ENCODE assay signal across 11 mouse cellular contexts in genomic region chr15:24877711-24878598, GRCm38 (mm10).
A peak's percentile ranks its signal among the peaks of the same experiment; 100 is the strongest.
DNase-seq lines count a peak whose midpoint lies in the region; ATAC-seq and TF ChIP-seq lines count a peak whose summit lies in the region.
"Had no signal": no experiment of that assay in that cellular context is flagged by ENCODE, and none has a peak within 500 bp of the region (broad histone marks: within the 10 kb centered on the region; RNA-seq: fewer than 3 reads in every experiment).

No protein-coding gene starts in this region.

- 46% methylated on average over 6 of the region's 6 CpGs for WGBS in forebrain, embryonic 13.5 days
- WGBS in forebrain, embryonic 11.5 days, result 64% methylated on average over 6 of the region's 6 CpGs
- 36% methylated on average over 6 of the region's 6 CpGs for WGBS in hindbrain, embryonic 14.5 days
- 41% methylated on average over 6 of the region's 6 CpGs for WGBS in neural tube, embryonic 13.5 days
- 67% methylated on average over 6 of the region's 6 CpGs for WGBS in liver, postnatal 0 days (ENCODE audit: insufficient replicate concordance)

- peak overlapping the region; percentile 71 for H3K27ac ChIP-seq in forebrain, embryonic 13.5 days
- no peak overlapping the region for H3K27ac ChIP-seq in forebrain, embryonic 11.5 days (ENCODE audit: low read depth, low read length)
- H3K27ac ChIP-seq in hindbrain, embryonic 14.5 days, result peak overlapping the region; percentile 90
- H3K27ac ChIP-seq in neural tube, embryonic 13.5 days (replicated peaks), result peak overlapping the region; percentile 77
- H3K27ac ChIP-seq in liver, postnatal 0 days (ENCODE audit: low read depth), result no peak overlapping the region
- H3K27ac ChIP-seq: limb, embryonic 15.5 days; lung, embryonic 15.5 days had no signal

- no peak for DNase-seq in forebrain, embryonic 11.5 days (ENCODE audit: low spot score)
- DNase-seq in brain, embryonic 18.5 days (ENCODE audit: low read depth, low spot score), result peak; percentile 46
- DNase-seq in hindbrain, embryonic 14.5 days (ENCODE audit: low spot score), result peak; percentile 56
- no peak for DNase-seq in liver, postnatal 0 days
- DNase-seq in cerebellum, postnatal 25 days, result no peak
- DNase-seq: kidney, adult 11 months had no signal

- no peak overlapping the region for H3K9ac ChIP-seq in forebrain, embryonic 13.5 days
- no peak overlapping the region for H3K9ac ChIP-seq in forebrain, embryonic 11.5 days (ENCODE audit: low read length)
- peak overlapping the region; percentile 20; the same call in 1 of the 2 replicates for H3K9ac ChIP-seq in hindbrain, embryonic 14.5 days
- H3K9ac ChIP-seq in neural tube, embryonic 13.5 days, result no peak overlapping the region
- no peak overlapping the region for H3K9ac ChIP-seq in liver, postnatal 0 days (replicated peaks)
- H3K9ac ChIP-seq: limb, embryonic 15.5 days; lung, embryonic 15.5 days had no signal

- H3K27me3 ChIP-seq in forebrain, embryonic 13.5 days, result no peaks in the 10 kb centered on the region
- H3K27me3 ChIP-seq in forebrain, embryonic 11.5 days (ENCODE audit: control insufficient read depth, insufficient read depth, low read length), result no peaks in the 10 kb centered on the region
- no peaks in the 10 kb centered on the region for H3K27me3 ChIP-seq in hindbrain, embryonic 14.5 days (ENCODE audit: control insufficient read depth, insufficient read depth, low read length)
- H3K27me3 ChIP-seq in neural tube, embryonic 13.5 days, result no peaks in the 10 kb centered on the region
- H3K27me3 ChIP-seq in liver, postnatal 0 days (ENCODE audit: insufficient read depth, low read length), result no peaks in the 10 kb centered on the region
- H3K27me3 ChIP-seq: limb, embryonic 15.5 days; lung, embryonic 15.5 days had no signal

- TF ChIP-seq CTCF in liver, postnatal 0 days (IDR thresholded peaks at IDR 0.05; ENCODE audit: low read depth), result no peak

- H3K4me1 ChIP-seq in forebrain, embryonic 13.5 days, result peaks cover 12% of the 10 kb centered on the region
- H3K4me1 ChIP-seq in forebrain, embryonic 11.5 days (replicated peaks; ENCODE audit: control insufficient read depth, insufficient read depth, low read length), result no peaks in the 10 kb centered on the region
- H3K4me1 ChIP-seq in hindbrain, embryonic 14.5 days (replicated peaks; ENCODE audit: control insufficient read depth, insufficient read depth, low read length), result peaks cover 19% of the 10 kb centered on the region
- H3K4me1 ChIP-seq in neural tube, embryonic 13.5 days (replicated peaks), result peaks cover 28% of the 10 kb centered on the region
- no peaks in the 10 kb centered on the region for H3K4me1 ChIP-seq in liver, postnatal 0 days (ENCODE audit: insufficient read depth)
- H3K4me1 ChIP-seq: limb, embryonic 15.5 days; lung, embryonic 15.5 days had no signal

- no peaks in the 10 kb centered on the region for H3K9me3 ChIP-seq in forebrain, embryonic 13.5 days (replicated peaks)
- H3K9me3 ChIP-seq in forebrain, embryonic 11.5 days (ENCODE audit: control insufficient read depth, low read length), result no peaks in the 10 kb centered on the region
- H3K9me3 ChIP-seq in hindbrain, embryonic 14.5 days (ENCODE audit: control insufficient read depth, low read length), result no peaks in the 10 kb centered on the region
- no peaks in the 10 kb centered on the region for H3K9me3 ChIP-seq in neural tube, embryonic 13.5 days
- no peaks in the 10 kb centered on the region for H3K9me3 ChIP-seq in liver, postnatal 0 days (ENCODE audit: low read length)
- H3K9me3 ChIP-seq: limb, embryonic 15.5 days; lung, embryonic 15.5 days had no signal

- H3K4me2 ChIP-seq in forebrain, embryonic 13.5 days, result no peak overlapping the region
- no peak overlapping the region for H3K4me2 ChIP-seq in forebrain, embryonic 11.5 days (ENCODE audit: low read depth, low read length, severe bottlenecking)
- H3K4me2 ChIP-seq in hindbrain, embryonic 14.5 days (replicated peaks), result peak overlapping the region; percentile 3
- H3K4me2 ChIP-seq in neural tube, embryonic 13.5 days, result no peak overlapping the region
- H3K4me2 ChIP-seq in liver, postnatal 0 days (ENCODE audit: low read depth, low read length), result no peak overlapping the region
- H3K4me2 ChIP-seq: limb, embryonic 15.5 days; lung, embryonic 15.5 days had no signal

- no peak for TF ChIP-seq EP300 in liver, postnatal 0 days (IDR thresholded peaks at IDR 0.05; ENCODE audit: low read depth)

- ATAC-seq in forebrain, embryonic 13.5 days, result peak; percentile 80
- no peak; the same call in 1 of the 2 replicates for ATAC-seq in forebrain, embryonic 11.5 days (replicated peaks; ENCODE audit: low FRiP score)
- peak; percentile 82 for ATAC-seq in hindbrain, embryonic 14.5 days (ENCODE audit: low FRiP score)
- peak; percentile 74 for ATAC-seq in neural tube, embryonic 13.5 days (ENCODE audit: low read depth)
- ATAC-seq in inflammation-experienced regulatory T-cells, adult 6 months, result no peak
- ATAC-seq in liver, postnatal 0 days, result no peak

- H3K4me3 ChIP-seq in forebrain, embryonic 13.5 days, result no peak overlapping the region
- H3K4me3 ChIP-seq in forebrain, embryonic 11.5 days (ENCODE audit: low read depth, low read length), result no peak overlapping the region
- H3K4me3 ChIP-seq in hindbrain, embryonic 14.5 days (replicated peaks; ENCODE audit: low read length), result no peak overlapping the region
- no peak overlapping the region for H3K4me3 ChIP-seq in neural tube, embryonic 13.5 days
- H3K4me3 ChIP-seq in liver, postnatal 0 days (ENCODE audit: low read depth, low read length), result no peak overlapping the region
- H3K4me3 ChIP-seq: limb, embryonic 15.5 days; lung, embryonic 15.5 days had no signal

- H3K36me3 ChIP-seq in forebrain, embryonic 13.5 days (ENCODE audit: poor library complexity, severe bottlenecking), result no peaks in the 10 kb centered on the region
- H3K36me3 ChIP-seq in forebrain, embryonic 11.5 days (ENCODE audit: control insufficient read depth, insufficient read depth, low read length), result no peaks in the 10 kb centered on the region
- H3K36me3 ChIP-seq in hindbrain, embryonic 14.5 days (replicated peaks; ENCODE audit: control insufficient read depth, insufficient read depth), result no peaks in the 10 kb centered on the region
- H3K36me3 ChIP-seq in neural tube, embryonic 13.5 days, result no peaks in the 10 kb centered on the region
- no peaks in the 10 kb centered on the region for H3K36me3 ChIP-seq in liver, postnatal 0 days (replicated peaks; ENCODE audit: insufficient read depth, low read length)
- H3K36me3 ChIP-seq: limb, embryonic 15.5 days; lung, embryonic 15.5 days had no signal

Comparison
In these comparisons a context has a peak if more than half of its experiments do, and no peak if none do; other contexts are left out.
1. ATAC-seq: peak in forebrain, embryonic 13.5 days (single experiment), hindbrain, embryonic 14.5 days (single experiment) and neural tube, embryonic 13.5 days (single experiment); none in forebrain, embryonic 11.5 days (single experiment), inflammation-experienced regulatory T-cells, adult 6 months (single experiment) and liver, postnatal 0 days (single experiment).
2. H3K27ac ChIP-seq: peak in forebrain, embryonic 13.5 days (single experiment), hindbrain, embryonic 14.5 days (single experiment) and neural tube, embryonic 13.5 days (single experiment); none in forebrain, embryonic 11.5 days (single experiment) and liver, postnatal 0 days (single experiment).
3. DNase-seq: peak in brain, embryonic 18.5 days (single experiment) and hindbrain, embryonic 14.5 days (single experiment); none in forebrain, embryonic 11.5 days (single experiment), liver, postnatal 0 days (single experiment) and cerebellum, postnatal 25 days (0 of 2).